Mouse (Mus musculus): ENCODE results near the gene Fgb.

GRCm38 (mm10) chr3:83011565-83011964 is 38.1 kb downstream of the Fgb start:
- TF ChIP-seq MYOG (IDR thresholded peaks at IDR 0.05; ENCODE audit: control insufficient read depth in 1 of 3, insufficient read depth in 1 of 3, insufficient read length in 2 of 3, low read depth in 2 of 3) (no peak), E2F4 (IDR thresholded peaks at IDR 0.05; ENCODE audit: insufficient read depth) (no peak)
